Mouse (Mus musculus) heart, adult 2 months (tissue): ENCODE results near the gene Anapc1. TPM values are rescaled to one million over a fixed set of nuclear protein-coding genes. Genes with fewer than 3 reads are reported as not detected.

Source experiments
- DNase-seq, 2 experiments: peaks; one replicate each; pipeline ENCODE4 v3.0.0; 2021
- H3K27ac ChIP-seq: fragments of 200-600 bp; 2 replicates; pipeline ENCODE4 v1.8.1; 2022
- H3K27me3 ChIP-seq: fragments of 200-500 bp; 2 replicates; pipeline ENCODE4 v1.6.1; 2012; ENCODE audit warnings: mild to moderate bottlenecking, low read length, inconsistent platforms, mixed read lengths; ENCODE audit not compliant: control insufficient read depth, insufficient read depth
- H3K36me3 ChIP-seq: fragments of 200-500 bp; 2 replicates; pipeline ENCODE4 v1.6.1; 2012; ENCODE audit warnings: low read length, inconsistent platforms; ENCODE audit not compliant: control insufficient read depth, insufficient read depth
- H3K4me1 ChIP-seq: fragments of 200-500 bp; 2 replicates; pipeline ENCODE4 v1.6.1; 2011; ENCODE audit warnings: low read length; ENCODE audit not compliant: control insufficient read depth, insufficient read depth
- H3K4me3 ChIP-seq: fragments of 200-600 bp; 2 replicates; pipeline ENCODE4 v1.8.1; 2022
- H3K79me2 ChIP-seq: fragments of 200-500 bp; replicated peaks from 2 replicates; pipeline ENCODE4 v1.6.1; 2012; ENCODE audit warnings: mild to moderate bottlenecking, inconsistent platforms, low read length, moderate library complexity, mixed read lengths; ENCODE audit not compliant: control insufficient read depth, insufficient read depth
- H3K9ac ChIP-seq: fragments of 200-500 bp; 2 replicates; pipeline ENCODE4 v1.6.1; 2012; ENCODE audit warnings: low read depth, mild to moderate bottlenecking, control low read depth, inconsistent platforms, low read length, mixed read lengths
- CTCF ChIP-seq: fragments of 200-600 bp; IDR thresholded peaks from 2 replicates; pipeline ENCODE4 v1.8.1; 2022; ENCODE audit warnings: antibody characterized with exemption, mild to moderate bottlenecking, moderate library complexity
- EP300 ChIP-seq: fragments of 200-500 bp; IDR thresholded peaks from 2 replicates; pipeline ENCODE4 v1.6.1; 2011; ENCODE audit warnings: low read depth, low read length, control low read depth; ENCODE audit not compliant: insufficient read depth
- POLR2A ChIP-seq: fragments of 200-500 bp; IDR thresholded peaks from 2 replicates; pipeline ENCODE4 v1.6.1; 2011; ENCODE audit warnings: mild to moderate bottlenecking, low read depth, low read length, control low read depth; ENCODE audit not compliant: insufficient read depth
- WGBS: fragments of 180-500 bp; shearing (Covaris S2); methylation state at CpG from one replicate; pipeline ENCODE4 v1.1.7; 2018; 5-methylcytosine and 5-hydroxymethylcytosine counted together
- intact Hi-C: fragments of 180-260 bp; cut with DNase I; formaldehyde crosslinking; loops from one replicate; pipeline ENCODE4 v1.15.1; 2025
- polyA plus RNA-seq: library from polyadenylated mRNA; depleted of rRNA; stranded (reverse); fragments of >200 nt; gene quantifications from 2 replicates; pipeline ENCODE4 v1.2.3, GENCODE M21; 2012
- total RNA-seq, 2 experiments: library from RNA; stranded (reverse); gene quantifications; 2 replicates each; pipeline ENCODE4 v1.2.3; 2021

The Anapc1 gene
- total and polyA plus RNA-seq, 3 experiments = 31.0 to 45.5 (median 39.4) TPM

- Histone ChIP-seq H3K36me3 (no peaks in the 10 kb centered on the region), H3K27me3 (no peaks in the 10 kb centered on the region), H3K4me3 (peak overlapping the region; percentile 75), H3K4me1 (peaks cover 2% of the 10 kb centered on the region; the same call in 1 of the 2 replicates), H3K9ac (peak overlapping the region; percentile 71), H3K27ac (peak overlapping the region; percentile 88), H3K79me2 (no peaks in the 10 kb centered on the region)
- no peak for DNase-seq
- WGBS = 4% methylated on average over 24 of the region's 24 CpGs
- intact Hi-C loops = loop anchor here (2.0 kb wide), 1 partner anchor 53 kb away; no protein-coding TSS in a partner anchor
- TF ChIP-seq POLR2A (no peak), EP300 (no peak), CTCF (no peak)
These were observed 12.2 kb upstream of the Anapc1 start for GRCm38 (mm10) chr2:128699201-128699885.

GRCm38 (mm10) chr2:128698693-128699181 lies 11.5 kb upstream of the Anapc1 start, which contains the start of gene Mertk:
TSS of gene Mertk (plus strand) at chr2:128698956.
- H3K4me1 ChIP-seq = no peaks in the 10 kb centered on the region
- peak within 1 kb of the TSS; percentile 71 for H3K9ac ChIP-seq
- H3K4me3 ChIP-seq = peak within 1 kb of the TSS; percentile 75
- no peaks in the 10 kb centered on the region for H3K79me2 ChIP-seq
- H3K36me3 ChIP-seq = no peaks in the 10 kb centered on the region
- TF ChIP-seq POLR2A (peak; percentile 88), EP300 (0 out of 2 replicates have a peak, but pooled peaks have one; percentile 12), CTCF (no peak)
- DNase-seq = peak; percentile 87 to 92
- intact Hi-C loops = loop anchor here (1.0 to 2.0 kb wide), 2 partner anchors 54 to 119 kb away; no protein-coding TSS in a partner anchor
- peak within 1 kb of the TSS; percentile 88 for H3K27ac ChIP-seq
- WGBS = 2% methylated on average over 30 of the region's 30 CpGs
- no peaks in the 10 kb centered on the region for H3K27me3 ChIP-seq

GRCm38 (mm10) chr2:128698140-128698692 lies 11.0 kb upstream of the Anapc1 start:
- Histone ChIP-seq H3K27ac (peak overlapping the region; percentile 88), H3K9ac (peak overlapping the region; percentile 36), H3K4me1 (no peaks in the 10 kb centered on the region), H3K79me2 (no peaks in the 10 kb centered on the region), H3K27me3 (no peaks in the 10 kb centered on the region), H3K4me3 (peak overlapping the region; percentile 75), H3K36me3 (no peaks in the 10 kb centered on the region)
- under 1% methylated on average over 14 of the region's 14 CpGs for WGBS
- peak; percentile 88 to 90 for DNase-seq
- TF ChIP-seq CTCF (peak; percentile 98), EP300 (peak; percentile 98), POLR2A (peak; percentile 43; the same call in 1 of the 2 replicates)
- intact Hi-C loops = loop anchor here (1.0 to 2.0 kb wide), 2 partner anchors 55 to 119 kb away; no protein-coding TSS in a partner anchor

GRCm38 (mm10) chr2:128697566-128697965 lies 10.4 kb upstream of the Anapc1 start:
- intact Hi-C loops = no loop called here
- no peaks in the 10 kb centered on the region for H3K79me2 ChIP-seq
- H3K36me3 ChIP-seq = no peaks in the 10 kb centered on the region
- TF ChIP-seq EP300 (no peak), CTCF (no peak), POLR2A (no peak)
- H3K27me3 ChIP-seq = no peaks in the 10 kb centered on the region
- H3K4me3 ChIP-seq = no peak overlapping the region
- 49% methylated on average over 5 of the region's 5 CpGs for WGBS
- no peaks in the 10 kb centered on the region for H3K4me1 ChIP-seq
- peak overlapping the region; percentile 88; the same call in 1 of the 2 replicates for H3K27ac ChIP-seq
- no peak overlapping the region for H3K9ac ChIP-seq
- DNase-seq = no peak

GRCm38 (mm10) chr2:128697047-128697446 lies 9.9 kb upstream of the Anapc1 start:
- intact Hi-C loops = no loop called here
- WGBS = 100% methylated on average over 1 of the region's 1 CpGs

GRCm38 (mm10) chr2:128696426-128696825 lies 9.2 kb upstream of the Anapc1 start:
- no peak overlapping the region for H3K27ac ChIP-seq
- no peak overlapping the region for H3K4me3 ChIP-seq
- no peaks in the 10 kb centered on the region for H3K36me3 ChIP-seq
- TF ChIP-seq POLR2A (no peak), CTCF (no peak), EP300 (no peak)
- WGBS = 65% methylated on average over 3 of the region's 3 CpGs
- H3K4me1 ChIP-seq = no peaks in the 10 kb centered on the region
- no peaks in the 10 kb centered on the region for H3K79me2 ChIP-seq
- H3K27me3 ChIP-seq = no peaks in the 10 kb centered on the region
- intact Hi-C loops = no loop called here
- H3K9ac ChIP-seq = no peak overlapping the region
- DNase-seq = no peak

More at GRCm38 (mm10) chr2:128697047-128697446, 9.9 kb upstream of the Anapc1 start:
- H3K79me2 ChIP-seq = no peaks in the 10 kb centered on the region
- DNase-seq = no peak
- H3K4me1 ChIP-seq = no peaks in the 10 kb centered on the region
- TF ChIP-seq POLR2A (no peak), CTCF (no peak), EP300 (no peak)
- no peak overlapping the region for H3K4me3 ChIP-seq
- H3K36me3 ChIP-seq = no peaks in the 10 kb centered on the region
- no peaks in the 10 kb centered on the region for H3K27me3 ChIP-seq
- H3K9ac ChIP-seq = no peak overlapping the region
- no peak overlapping the region for H3K27ac ChIP-seq
